Mouse (Mus musculus): ENCODE data around the gene Gzmk. TPM values are rescaled to one million over a fixed set of nuclear protein-coding genes. Genes with fewer than 3 reads are reported as not detected.

Gene Gzmk
- not detected in 2 replicates for polyA plus RNA-seq (2015; fragmentation: Nextera tagmentation; extraction: Ambion mirVana)

DNA sequence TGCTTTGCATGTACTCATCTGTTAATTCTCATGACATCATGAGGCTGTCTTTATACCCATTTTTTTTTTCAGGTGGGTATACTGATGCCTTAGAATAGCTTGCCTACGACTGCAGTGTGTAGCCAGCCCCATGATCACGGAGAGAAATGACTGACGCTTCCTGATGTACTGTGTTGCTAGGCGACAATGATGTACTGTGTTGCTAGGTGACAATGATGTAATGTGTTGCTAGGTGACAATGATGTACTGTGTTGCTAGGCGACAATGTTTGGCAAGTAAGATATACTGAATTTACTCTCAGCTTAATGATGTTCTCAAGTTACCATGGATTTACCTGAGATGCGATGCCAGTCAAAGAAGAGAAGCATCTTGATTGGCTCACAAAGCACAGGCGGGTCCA is at the start of gene Gzmk:
Gzmk (minus strand) TSS at position 98 of the 400 bp plus-strand sequence.
- Histone ChIP-seq H3K9me3 (replicated peaks; ENCODE audit: control insufficient read depth, low read length) (no peaks in the 10 kb centered on the region), H3K27ac (ENCODE audit: low read length) (no peak within 1 kb of the TSS; the same call in 1 of the 2 replicates), H3K27me3 (ENCODE audit: control insufficient read depth, insufficient read depth, low read length) (no peaks in the 10 kb centered on the region), H3K4me2 (ENCODE audit: low read depth, low read length) (no peak within 1 kb of the TSS), H3K4me1 (ENCODE audit: control insufficient read depth, insufficient read depth, low read length) (no peaks in the 10 kb centered on the region), H3K4me3 (replicated peaks; ENCODE audit: low read length) (no peak within 1 kb of the TSS), H3K9ac (ENCODE audit: low read length) (no peak within 1 kb of the TSS), H3K36me3 (ENCODE audit: control insufficient read depth, insufficient read depth, low read length) (no peaks in the 10 kb centered on the region)
- ATAC-seq (ENCODE audit: insufficient read depth, low FRiP score), result no peak
- WGBS, result 47% methylated on average over 7 of the region's 7 CpGs

- Histone ChIP-seq H3K4me3 (replicated peaks; ENCODE audit: low read length) (no peak overlapping the region), H3K9ac (ENCODE audit: low read length) (no peak overlapping the region), H3K9me3 (replicated peaks; ENCODE audit: control insufficient read depth, low read length) (no peaks in the 10 kb centered on the region), H3K27ac (ENCODE audit: low read length) (no peak overlapping the region), H3K36me3 (ENCODE audit: control insufficient read depth, insufficient read depth, low read length) (no peaks in the 10 kb centered on the region), H3K4me2 (ENCODE audit: low read depth, low read length) (no peak overlapping the region), H3K27me3 (ENCODE audit: control insufficient read depth, insufficient read depth, low read length) (no peaks in the 10 kb centered on the region), H3K4me1 (ENCODE audit: control insufficient read depth, insufficient read depth, low read length) (no peaks in the 10 kb centered on the region)
- WGBS, result 93% methylated on average over 8 of the region's 8 CpGs
- no peak for ATAC-seq (ENCODE audit: insufficient read depth, low FRiP score)
These were observed 45.5 kb upstream of the Gzmk start for GRCm38 (mm10) chr13:113271189-113271588.

- Histone ChIP-seq H3K9me3 (replicated peaks; ENCODE audit: control insufficient read depth, low read length) (no peaks in the 10 kb centered on the region), H3K27me3 (ENCODE audit: control insufficient read depth, insufficient read depth, low read length) (no peaks in the 10 kb centered on the region), H3K27ac (ENCODE audit: low read length) (no peak overlapping the region), H3K4me1 (ENCODE audit: control insufficient read depth, insufficient read depth, low read length) (no peaks in the 10 kb centered on the region), H3K36me3 (ENCODE audit: control insufficient read depth, insufficient read depth, low read length) (no peaks in the 10 kb centered on the region), H3K4me3 (replicated peaks; ENCODE audit: low read length) (no peak overlapping the region), H3K4me2 (ENCODE audit: low read depth, low read length) (no peak overlapping the region), H3K9ac (ENCODE audit: low read length) (no peak overlapping the region)
- ATAC-seq (ENCODE audit: insufficient read depth, low FRiP score), result peak; percentile 74
- 58% methylated on average over 18 of the region's 18 CpGs for WGBS
These were observed 44.4 kb upstream of the Gzmk start for GRCm38 (mm10) chr13:113269777-113270776.

- Histone ChIP-seq H3K27me3 (ENCODE audit: control insufficient read depth, insufficient read depth, low read length) (no peaks in the 10 kb centered on the region), H3K36me3 (ENCODE audit: control insufficient read depth, insufficient read depth, low read length) (no peaks in the 10 kb centered on the region), H3K9me3 (replicated peaks; ENCODE audit: control insufficient read depth, low read length) (no peaks in the 10 kb centered on the region), H3K4me3 (replicated peaks; ENCODE audit: low read length) (no peak overlapping the region), H3K27ac (ENCODE audit: low read length) (no peak overlapping the region), H3K4me1 (ENCODE audit: control insufficient read depth, insufficient read depth, low read length) (no peaks in the 10 kb centered on the region), H3K4me2 (ENCODE audit: low read depth, low read length) (no peak overlapping the region), H3K9ac (ENCODE audit: low read length) (no peak overlapping the region)
- ATAC-seq (ENCODE audit: insufficient read depth, low FRiP score), result no peak
- 69% methylated on average over 3 of the region's 3 CpGs for WGBS
These were observed 41.5 kb upstream of the Gzmk start for GRCm38 (mm10) chr13:113267204-113267603.

DNA sequence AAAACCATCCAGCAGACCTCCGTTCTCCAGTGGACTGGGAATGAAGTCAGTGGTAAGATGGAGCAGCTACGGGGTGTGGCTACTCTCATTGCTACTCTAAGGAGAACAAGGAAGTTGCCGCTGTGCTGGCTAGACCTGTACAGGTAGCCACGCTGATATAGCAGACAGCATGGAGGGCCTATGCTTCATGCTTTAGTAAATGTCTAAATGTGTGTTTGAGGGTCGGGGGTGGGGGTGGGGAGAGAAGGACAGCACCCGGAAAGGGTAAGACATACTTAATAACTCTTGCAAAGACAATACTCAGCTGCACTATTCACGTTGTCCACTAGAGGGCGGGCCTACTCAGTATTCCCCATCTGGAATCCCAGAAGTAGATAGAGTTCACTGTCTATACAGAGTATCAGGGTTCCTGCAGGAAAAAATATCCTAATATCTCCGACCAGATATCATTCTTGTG is 40.8 kb upstream of the Gzmk start:
- Histone ChIP-seq H3K4me2 (ENCODE audit: low read depth, low read length) (peak overlapping the region; percentile 44), H3K27ac (ENCODE audit: low read length) (no peak overlapping the region), H3K27me3 (ENCODE audit: control insufficient read depth, insufficient read depth, low read length) (no peaks in the 10 kb centered on the region), H3K9ac (ENCODE audit: low read length) (peak overlapping the region; percentile 39), H3K9me3 (replicated peaks; ENCODE audit: control insufficient read depth, low read length) (no peaks in the 10 kb centered on the region), H3K4me3 (replicated peaks; ENCODE audit: low read length) (peak overlapping the region; percentile 25; the same call in 1 of the 2 replicates), H3K36me3 (ENCODE audit: control insufficient read depth, insufficient read depth, low read length) (no peaks in the 10 kb centered on the region), H3K4me1 (ENCODE audit: control insufficient read depth, insufficient read depth, low read length) (no peaks in the 10 kb centered on the region)
- no peak for ATAC-seq (ENCODE audit: insufficient read depth, low FRiP score)
- 27% methylated on average over 9 of the region's 9 CpGs for WGBS

- Histone ChIP-seq H3K36me3 (ENCODE audit: control insufficient read depth, insufficient read depth, low read length) (no peaks in the 10 kb centered on the region), H3K9me3 (replicated peaks; ENCODE audit: control insufficient read depth, low read length) (no peaks in the 10 kb centered on the region), H3K4me1 (ENCODE audit: control insufficient read depth, insufficient read depth, low read length) (no peaks in the 10 kb centered on the region), H3K4me3 (replicated peaks; ENCODE audit: low read length) (no peak overlapping the region), H3K9ac (ENCODE audit: low read length) (no peak overlapping the region), H3K27ac (ENCODE audit: low read length) (no peak overlapping the region), H3K4me2 (ENCODE audit: low read depth, low read length) (no peak overlapping the region), H3K27me3 (ENCODE audit: control insufficient read depth, insufficient read depth, low read length) (no peaks in the 10 kb centered on the region)
- no peak for ATAC-seq (ENCODE audit: insufficient read depth, low FRiP score)
- WGBS, result 24% methylated on average over 13 of the region's 13 CpGs
These were observed 39.5 kb upstream of the Gzmk start for GRCm38 (mm10) chr13:113265257-113265656.

- ATAC-seq (ENCODE audit: insufficient read depth, low FRiP score), result no peak
- H3K4me2 ChIP-seq (ENCODE audit: low read depth, low read length), result 0 out of 2 replicates have a peak overlapping the region, but pooled peaks have one; percentile 13
These were observed 37.1 kb upstream of the Gzmk start for GRCm38 (mm10) chr13:113262822-113263221.

GRCm38 (mm10) chr13:113259237-113259636 is 33.5 kb upstream of the Gzmk start:
- no peak for ATAC-seq (ENCODE audit: insufficient read depth, low FRiP score)
- no peaks in the 10 kb centered on the region for H3K36me3 ChIP-seq (ENCODE audit: control insufficient read depth, insufficient read depth, low read length)
- no peaks in the 10 kb centered on the region for H3K27me3 ChIP-seq (ENCODE audit: control insufficient read depth, insufficient read depth, low read length)
- H3K27ac ChIP-seq (ENCODE audit: low read length), result no peak overlapping the region
- H3K9ac ChIP-seq (ENCODE audit: low read length), result no peak overlapping the region
- no peaks in the 10 kb centered on the region for H3K9me3 ChIP-seq (replicated peaks; ENCODE audit: control insufficient read depth, low read length)
- H3K4me3 ChIP-seq (replicated peaks; ENCODE audit: low read length), result no peak overlapping the region
- H3K4me2 ChIP-seq (ENCODE audit: low read depth, low read length), result no peak overlapping the region
- H3K4me1 ChIP-seq (ENCODE audit: control insufficient read depth, insufficient read depth, low read length), result no peaks in the 10 kb centered on the region
- 84% methylated on average over 5 of the region's 5 CpGs for WGBS

More at GRCm38 (mm10) chr13:113262822-113263221, 37.1 kb upstream of the Gzmk start:
- 46% methylated on average over 12 of the region's 12 CpGs for WGBS
- Histone ChIP-seq H3K27ac (ENCODE audit: low read length) (no peak overlapping the region), H3K27me3 (ENCODE audit: control insufficient read depth, insufficient read depth, low read length) (no peaks in the 10 kb centered on the region), H3K4me1 (ENCODE audit: control insufficient read depth, insufficient read depth, low read length) (no peaks in the 10 kb centered on the region), H3K36me3 (ENCODE audit: control insufficient read depth, insufficient read depth, low read length) (no peaks in the 10 kb centered on the region), H3K9me3 (replicated peaks; ENCODE audit: control insufficient read depth, low read length) (no peaks in the 10 kb centered on the region), H3K4me3 (replicated peaks; ENCODE audit: low read length) (no peak overlapping the region), H3K9ac (ENCODE audit: low read length) (no peak overlapping the region)

GRCm38 (mm10) chr13:113257190-113257589 is 31.5 kb upstream of the Gzmk start:
- ATAC-seq (ENCODE audit: insufficient read depth, low FRiP score), result no peak
- Histone ChIP-seq H3K4me1 (ENCODE audit: control insufficient read depth, insufficient read depth, low read length) (no peaks in the 10 kb centered on the region), H3K9me3 (replicated peaks; ENCODE audit: control insufficient read depth, low read length) (no peaks in the 10 kb centered on the region), H3K27me3 (ENCODE audit: control insufficient read depth, insufficient read depth, low read length) (no peaks in the 10 kb centered on the region), H3K4me3 (replicated peaks; ENCODE audit: low read length) (no peak overlapping the region), H3K9ac (ENCODE audit: low read length) (no peak overlapping the region), H3K27ac (ENCODE audit: low read length) (no peak overlapping the region), H3K36me3 (ENCODE audit: control insufficient read depth, insufficient read depth, low read length) (no peaks in the 10 kb centered on the region), H3K4me2 (ENCODE audit: low read depth, low read length) (no peak overlapping the region)
- WGBS, result 51% methylated on average over 5 of the region's 5 CpGs

Data from stomach, embryonic 16.5 days (tissue).